Comparison of ENCODE assay signal across 12 mouse cellular contexts in the genomic region with DNA sequence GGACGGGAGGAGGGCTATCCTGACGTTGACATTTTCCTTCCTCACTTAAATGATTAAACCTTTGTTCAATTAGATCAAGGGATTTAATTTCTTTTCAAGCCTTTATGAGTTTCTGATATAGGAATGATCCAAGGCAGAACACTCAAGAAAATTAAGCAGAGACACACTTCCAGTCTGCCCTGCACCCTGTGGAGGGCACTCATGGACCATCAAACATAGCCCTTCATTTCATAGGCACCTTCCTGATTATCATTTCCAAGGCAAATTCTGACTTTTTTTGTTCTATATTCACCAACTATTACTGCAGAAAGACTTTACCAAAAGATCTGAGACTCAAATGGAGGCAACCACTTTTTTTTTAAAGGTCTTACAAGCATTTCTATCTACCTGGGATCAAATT.
DNase-seq lines count a peak whose midpoint lies in the region; TF ChIP-seq lines count a peak whose summit lies in the region.
"Had no signal": no experiment of that assay in that cellular context is flagged by ENCODE, and none has a peak within 500 bp of the region (broad histone marks: within the 10 kb centered on the region; RNA-seq: fewer than 3 reads in every experiment).

No protein-coding gene starts in this region.

- DNase-seq in embryo, embryonic 10.5 days (ENCODE audit: low spot score) = peak; percentile 6
- DNase-seq in embryo, embryonic 10 days (ENCODE audit: low spot score) = no peak
- peak; percentile 15 for DNase-seq in layer of hippocampus, adult 11-12 months (ENCODE audit: low spot score)
- DNase-seq in layer of hippocampus, adult 9-10 months (ENCODE audit: low spot score) = no peak
- peak; percentile 70 for DNase-seq in brain, embryonic 14.5 days (ENCODE audit: low read depth)
- peak; percentile 14 to 24 for DNase-seq in right cerebral cortex, adult 2 months (ENCODE audit: low spot score in 2 of 2)
- DNase-seq in lung, adult 2 months = no peak
- no peak for DNase-seq in gastrocnemius, postnatal 4 days (ENCODE audit: low spot score in 2 of 2)
- DNase-seq: kidney, adult 2 months; spleen, adult 18-20 months; thymus, postnatal 14 days had no signal

- TF ChIP-seq CTCF in brain, embryonic 14.5 days (IDR thresholded peaks at IDR 0.05; ENCODE audit: borderline replicate concordance, extremely low read depth, insufficient read depth, insufficient read length) = peak; percentile 49; the same call in 1 of the 2 replicates
- TF ChIP-seq CTCF in lung, adult 2 months (IDR thresholded peaks at IDR 0.05; ENCODE audit: insufficient read depth, low read length) = no peak

- TF ChIP-seq POLR2A in brain, embryonic 14.5 days (IDR thresholded peaks at IDR 0.05; ENCODE audit: borderline replicate concordance, extremely low read depth, insufficient read depth, insufficient read length, poor library complexity, severe bottlenecking) = no peak
- TF ChIP-seq POLR2A in lung, adult 2 months (IDR thresholded peaks at IDR 0.05; ENCODE audit: borderline replicate concordance, extremely low read depth, low read depth, low read length) = no peak

- H3K4me1 ChIP-seq in lung, adult 2 months (ENCODE audit: control insufficient read depth, insufficient read depth, low read length) = no peaks in the 10 kb centered on the region

- no peak overlapping the region for H3K4me3 ChIP-seq in lung, adult 2 months (replicated peaks; ENCODE audit: extremely low read depth, low read depth, low read length)
- H3K4me3 ChIP-seq: embryonic facial prominence, embryonic 13.5 days had no signal

- WGBS in lung, adult 2 months = 73% methylated on average over 2 of the region's 2 CpGs

Comparison
In these comparisons a context has a peak if more than half of its experiments do, and no peak if none do; other contexts are left out.
1. DNase-seq: peak in embryo, embryonic 10.5 days (single experiment), layer of hippocampus, adult 11-12 months (single experiment), brain, embryonic 14.5 days (single experiment) and right cerebral cortex, adult 2 months (2 of 2); none in embryo, embryonic 10 days (single experiment), layer of hippocampus, adult 9-10 months (single experiment), lung, adult 2 months (single experiment) and gastrocnemius, postnatal 4 days (0 of 2).